Mouse (Mus musculus) heart, postnatal 0 days (tissue): ENCODE measurements around the gene Cd180.

ENCODE experiments used
- CTCF ChIP-seq: IDR thresholded peaks from 2 replicates; pipeline ENCODE4 v1.5.1; 2016; ENCODE audit warnings: antibody characterized with exemption, control low read depth, low read depth
- EP300 ChIP-seq: IDR thresholded peaks from 2 replicates; pipeline ENCODE4 v1.6.1; 2016; ENCODE audit warnings: antibody characterized with exemption, low read depth

- TF ChIP-seq CTCF (no peak), EP300 (no peak)
Observed at GRCm38 (mm10) chr13:102652303-102652889, 41.0 kb upstream of the Cd180 start.
